Mouse (Mus musculus) embryonic facial prominence, embryonic 14.5 days (tissue): ENCODE results near the gene R3hcc1l. TPM values are rescaled to one million over a fixed set of nuclear protein-coding genes. Genes with fewer than 3 reads are reported as not detected.

Experiments
- ATAC-seq: fragments of 200-750 bp; cut with Nextera tagmentation; 2 replicates; pipeline ENCODE4 v1.8.0; 2017; ENCODE audit warnings: low read depth, moderate number of reproducible peaks, moderate TSS enrichment
- DNase-seq: peaks from one replicate; pipeline ENCODE4 v3.0.0-alpha.2; 2015; ENCODE audit warnings: low spot score
- H3K27ac ChIP-seq: fragments of 300-500 bp; sonication (generic); replicated peaks from 2 replicates; pipeline ENCODE4 v1.5.1; 2014; ENCODE audit warnings: low read depth, mild to moderate bottlenecking, low read length, moderate library complexity
- H3K27me3 ChIP-seq: fragments of 300-500 bp; sonication (generic); replicated peaks from 2 replicates; pipeline ENCODE4 v1.6.1; 2014; ENCODE audit warnings: low read length; ENCODE audit not compliant: control insufficient read depth, insufficient read depth
- H3K36me3 ChIP-seq: fragments of 300-500 bp; sonication (generic); 2 replicates; pipeline ENCODE4 v1.6.1; 2014; ENCODE audit warnings: low read length, mixed read lengths; ENCODE audit not compliant: control insufficient read depth, insufficient read depth
- H3K4me1 ChIP-seq: fragments of 300-500 bp; sonication (generic); 2 replicates; pipeline ENCODE4 v1.6.1; 2014; ENCODE audit warnings: antibody characterized with exemption, low read length; ENCODE audit not compliant: control insufficient read depth, insufficient read depth
- H3K4me2 ChIP-seq: fragments of 300-500 bp; sonication (generic); 2 replicates; pipeline ENCODE4 v1.6.1; 2014; ENCODE audit warnings: low read depth, mild to moderate bottlenecking, low read length, moderate library complexity, mixed read lengths
- H3K4me3 ChIP-seq: fragments of 300-500 bp; sonication (generic); 2 replicates; pipeline ENCODE4 v1.5.1; 2014; ENCODE audit warnings: low read depth, mild to moderate bottlenecking, low read length
- H3K9ac ChIP-seq: fragments of 300-500 bp; sonication (generic); 2 replicates; pipeline ENCODE4 v1.6.1; 2014; ENCODE audit warnings: low read depth, mild to moderate bottlenecking, low read length, moderate library complexity, mixed read lengths
- H3K9me3 ChIP-seq: fragments of 300-500 bp; sonication (generic); 2 replicates; pipeline ENCODE4 v1.6.1; 2016; ENCODE audit warnings: low read length; ENCODE audit not compliant: control insufficient read depth
- WGBS: fragments of 180-500 bp; shearing (Covaris S2); extraction: QIAGEN DNeasy Blood & Tissue Kit; methylation state at CpG from one replicate; pipeline ENCODE4 v1.1.7; 2014; 5-methylcytosine and 5-hydroxymethylcytosine counted together
- polyA plus RNA-seq: library from polyadenylated mRNA; unstranded; fragments of >200 nt; fragmentation: Nextera tagmentation; extraction: Ambion mirVana; gene quantifications from 2 replicates; pipeline ENCODE4 v1.2.1, GENCODE M21; 2014

The R3hcc1l gene
- polyA plus RNA-seq, 1 experiment from 2014 or later, result 23.0 TPM

- Histone ChIP-seq H3K9ac (no peak overlapping the region), H3K9me3 (no peaks in the 10 kb centered on the region), H3K4me2 (no peak overlapping the region), H3K4me1 (no peaks in the 10 kb centered on the region), H3K4me3 (no peak overlapping the region), H3K27me3 (no peaks in the 10 kb centered on the region), H3K36me3 (no peaks in the 10 kb centered on the region), H3K27ac (no peak overlapping the region)
- no peak for ATAC-seq
- no peak for DNase-seq
- 66% methylated on average over 3 of the region's 3 CpGs for WGBS
Measured at GRCm38 (mm10) chr19:42504156-42504555, 14.4 kb upstream of the R3hcc1l start.

- no peak overlapping the region for H3K27ac ChIP-seq
- WGBS, result 82% methylated on average over 9 of the region's 9 CpGs
- no peak overlapping the region for H3K4me3 ChIP-seq
- H3K27me3 ChIP-seq, result no peaks in the 10 kb centered on the region
- no peaks in the 10 kb centered on the region for H3K36me3 ChIP-seq
- no peak overlapping the region for H3K9ac ChIP-seq
- no peaks in the 10 kb centered on the region for H3K4me1 ChIP-seq
- no peaks in the 10 kb centered on the region for H3K9me3 ChIP-seq
- DNase-seq (no peak), ATAC-seq (no peak)
- H3K4me2 ChIP-seq, result no peak overlapping the region
Measured at GRCm38 (mm10) chr19:42509625-42510024, 8.9 kb upstream of the R3hcc1l start.

- WGBS, result 56% methylated on average over 16 of the region's 16 CpGs
- no peak overlapping the region for H3K27ac ChIP-seq
- no peaks in the 10 kb centered on the region for H3K27me3 ChIP-seq
- H3K9me3 ChIP-seq, result no peaks in the 10 kb centered on the region
- H3K36me3 ChIP-seq, result no peaks in the 10 kb centered on the region
- no peak overlapping the region for H3K9ac ChIP-seq
- no peak overlapping the region for H3K4me3 ChIP-seq
- DNase-seq (no peak), ATAC-seq (no peak)
- H3K4me2 ChIP-seq, result no peak overlapping the region
- no peaks in the 10 kb centered on the region for H3K4me1 ChIP-seq
Measured at GRCm38 (mm10) chr19:42510276-42511171, 8.0 kb upstream of the R3hcc1l start.

- DNase-seq (no peak), ATAC-seq (no peak)
- H3K27me3 ChIP-seq, result no peaks in the 10 kb centered on the region
- H3K27ac ChIP-seq, result no peak overlapping the region
- no peak overlapping the region for H3K4me2 ChIP-seq
- H3K36me3 ChIP-seq, result no peaks in the 10 kb centered on the region
- H3K9me3 ChIP-seq, result no peaks in the 10 kb centered on the region
- no peak overlapping the region for H3K9ac ChIP-seq
- H3K4me1 ChIP-seq, result peaks cover 7% of the 10 kb centered on the region
- 88% methylated on average over 8 of the region's 8 CpGs for WGBS
- H3K4me3 ChIP-seq, result no peak overlapping the region
Measured at GRCm38 (mm10) chr19:42515656-42516055, 2.9 kb upstream of the R3hcc1l start.

GRCm38 (mm10) chr19:42516121-42516520 lies 2.4 kb upstream of the R3hcc1l start:
- no peaks in the 10 kb centered on the region for H3K9me3 ChIP-seq
- peaks cover 7% of the 10 kb centered on the region for H3K4me1 ChIP-seq
- ATAC-seq (no peak), DNase-seq (no peak)
- H3K4me2 ChIP-seq, result no peak overlapping the region
- no peak overlapping the region for H3K9ac ChIP-seq
- no peak overlapping the region for H3K27ac ChIP-seq
- H3K27me3 ChIP-seq, result no peaks in the 10 kb centered on the region
- H3K4me3 ChIP-seq, result no peak overlapping the region
- 89% methylated on average over 8 of the region's 8 CpGs for WGBS
- H3K36me3 ChIP-seq, result no peaks in the 10 kb centered on the region

GRCm38 (mm10) chr19:42517957-42518619 lies 471 bp upstream of the R3hcc1l start:
- Histone ChIP-seq H3K36me3 (no peaks in the 10 kb centered on the region), H3K4me2 (peak overlapping the region; percentile 78), H3K27ac (no peak overlapping the region), H3K27me3 (no peaks in the 10 kb centered on the region), H3K4me1 (peaks cover 7% of the 10 kb centered on the region), H3K9me3 (no peaks in the 10 kb centered on the region), H3K4me3 (peak overlapping the region; percentile 99), H3K9ac (peak overlapping the region; percentile 89)
- no peak for ATAC-seq
- 26% methylated on average over 24 of the region's 24 CpGs for WGBS
- DNase-seq, result no peak

- Histone ChIP-seq H3K4me1 (peaks cover 7% of the 10 kb centered on the region), H3K4me3 (peak overlapping the region; percentile 99), H3K9ac (peak overlapping the region; percentile 89), H3K27me3 (no peaks in the 10 kb centered on the region), H3K9me3 (no peaks in the 10 kb centered on the region), H3K36me3 (no peaks in the 10 kb centered on the region), H3K4me2 (peak overlapping the region; percentile 69), H3K27ac (no peak overlapping the region)
- ATAC-seq, result no peak
- 46% methylated on average over 9 of the region's 9 CpGs for WGBS
- peak; percentile 27 for DNase-seq
Measured at GRCm38 (mm10) chr19:42519760-42520159, 1.2 kb downstream of the R3hcc1l start.

GRCm38 (mm10) chr19:42524703-42525102 lies 6.1 kb downstream of the R3hcc1l start:
- H3K27me3 ChIP-seq, result no peaks in the 10 kb centered on the region
- no peaks in the 10 kb centered on the region for H3K9me3 ChIP-seq
- no peak for ATAC-seq
- no peak overlapping the region for H3K4me3 ChIP-seq
- no peak for DNase-seq
- H3K36me3 ChIP-seq, result no peaks in the 10 kb centered on the region
- H3K27ac ChIP-seq, result no peak overlapping the region
- H3K4me2 ChIP-seq, result no peak overlapping the region
- H3K9ac ChIP-seq, result no peak overlapping the region
- H3K4me1 ChIP-seq, result peaks cover 4% of the 10 kb centered on the region
- 97% methylated on average over 2 of the region's 2 CpGs for WGBS
